Mouse (Mus musculus) MEL (cell line): Measurements from ENCODE around the gene Daam2.

Experiments
- CTCF ChIP-seq, 3 experiments: IDR thresholded peaks in 2 of 3; conservative IDR thresholded peaks in 1 of 3; 2 replicates each; pipeline ENCODE4 v1.5.1; 2011 to 2012; ENCODE audit warnings: low read length in 3 of 3, low read depth in 2 of 3, mild to moderate bottlenecking in 2 of 3, improper control_type of control experiment in 1 of 3, inconsistent platforms in 1 of 3, mixed read lengths in 1 of 3, moderate library complexity in 1 of 3; ENCODE audit not compliant: control insufficient read depth in 1 of 3, insufficient read depth in 1 of 3, poor library complexity in 1 of 3, severe bottlenecking in 1 of 3
- E2F4 ChIP-seq: IDR thresholded peaks from 2 replicates; pipeline ENCODE4 v1.6.1; 2011; ENCODE audit warnings: low read depth, low read length, improper control_type of control experiment, borderline replicate concordance
- ELF1 ChIP-seq: IDR thresholded peaks from 2 replicates; pipeline ENCODE4 v1.6.1; 2014; ENCODE audit warnings: low read depth, mild to moderate bottlenecking, inconsistent platforms, low read length, improper control_type of control experiment, moderate library complexity
- EP300 ChIP-seq, 2 experiments: IDR thresholded peaks; 2 replicates each; pipeline ENCODE4 v1.6.1; 2011; ENCODE audit warnings: improper control_type of control experiment in 2 of 2, low read length in 2 of 2, low read depth in 1 of 2, mild to moderate bottlenecking in 1 of 2
- GATA1 ChIP-seq: IDR thresholded peaks from 2 replicates; pipeline ENCODE4 v1.6.1; 2011; ENCODE audit warnings: low read depth, low read length, improper control_type of control experiment
- MAFK ChIP-seq: IDR thresholded peaks from 2 replicates; pipeline ENCODE4 v1.6.1; 2011; ENCODE audit warnings: low read depth, mild to moderate bottlenecking, low read length, improper control_type of control experiment, borderline replicate concordance
- POLR2A ChIP-seq, 2 experiments: IDR thresholded peaks; 2 replicates each; pipeline ENCODE4 v1.6.1; 2011 to 2012; ENCODE audit warnings: low read length in 2 of 2, mild to moderate bottlenecking in 2 of 2, control low read depth in 1 of 2, improper control_type of control experiment in 1 of 2, low read depth in 1 of 2, moderate library complexity in 1 of 2; ENCODE audit not compliant: control insufficient read depth in 1 of 2, insufficient read depth in 1 of 2, poor library complexity in 1 of 2
- SIN3A ChIP-seq: IDR thresholded peaks from 2 replicates; pipeline ENCODE4 v1.6.1; 2012; ENCODE audit warnings: low read length, improper control_type of control experiment, inconsistent platforms
- TCF12 ChIP-seq: IDR thresholded peaks from 2 replicates; pipeline ENCODE4 v1.6.1; 2014; ENCODE audit warnings: low read depth, mild to moderate bottlenecking, inconsistent platforms, low read length, improper control_type of control experiment, moderate library complexity
- USF2 ChIP-seq, 2 experiments: IDR thresholded peaks; 2 replicates each; pipeline ENCODE4 v1.6.1; 2011 to 2012; ENCODE audit warnings: improper control_type of control experiment in 2 of 2, low read length in 2 of 2, borderline replicate concordance in 1 of 2, inconsistent platforms in 1 of 2, low read depth in 1 of 2, mild to moderate bottlenecking in 1 of 2; ENCODE audit not compliant: insufficient read depth in 1 of 2
- ZMIZ1 ChIP-seq: IDR thresholded peaks from 2 replicates; pipeline ENCODE4 v1.6.1; 2012; ENCODE audit warnings: low read depth, mild to moderate bottlenecking, inconsistent platforms, low read length, improper control_type of control experiment, moderate library complexity
- ZNF384 ChIP-seq: IDR thresholded peaks from 2 replicates; pipeline ENCODE4 v1.6.1; 2012; ENCODE audit warnings: low read depth, mild to moderate bottlenecking, inconsistent platforms, low read length, improper control_type of control experiment

DNA sequence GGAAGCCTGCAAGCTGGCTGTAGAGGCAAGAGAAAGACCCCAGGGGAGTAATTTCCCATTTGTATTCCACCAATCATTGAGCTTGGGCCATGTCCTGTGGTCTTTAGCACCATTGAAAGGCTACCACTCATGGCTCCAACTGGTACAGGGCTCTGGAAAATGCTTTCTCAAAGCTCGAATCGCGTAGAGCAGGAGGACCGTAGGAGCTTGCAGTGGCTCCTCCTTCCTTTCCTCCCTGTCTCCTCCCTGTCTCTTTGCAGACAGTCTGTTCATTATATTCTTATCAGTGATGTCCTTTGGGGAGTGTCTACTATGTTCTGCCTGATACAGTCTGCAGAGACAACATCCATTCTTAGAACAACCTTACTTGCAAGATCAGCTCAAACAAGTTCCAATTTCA, 18.7 kb downstream of the Daam2 start:
- TF ChIP-seq ELF1 = no peak
- TF ChIP-seq GATA1 = no peak
- TF ChIP-seq MAFK = no peak
- TF ChIP-seq ZMIZ1 = no peak
- TF ChIP-seq USF2 (IDR thresholded peaks at IDR 0.05; ENCODE audit: borderline replicate concordance in 1 of 2, insufficient read depth in 1 of 2, low read depth in 1 of 2, low read length in 2 of 2) = no peak
- TF ChIP-seq TCF12 = no peak
- TF ChIP-seq SIN3A = no peak
- TF ChIP-seq CTCF (IDR thresholded peaks at IDR 0.05 in 2 of 3, conservative IDR thresholded peaks at IDR 0.05 in 1 of 3; ENCODE audit: control insufficient read depth in 1 of 3, insufficient read depth in 1 of 3, low read depth in 2 of 3, low read length in 3 of 3, poor library complexity in 1 of 3, severe bottlenecking in 1 of 3) = no peak
- TF ChIP-seq ZNF384 = no peak
- TF ChIP-seq EP300 (IDR thresholded peaks at IDR 0.05; ENCODE audit: low read depth in 1 of 2, low read length in 2 of 2) = no peak
- no peak for TF ChIP-seq POLR2A (IDR thresholded peaks at IDR 0.05; ENCODE audit: control insufficient read depth in 1 of 2, insufficient read depth in 1 of 2, low read depth in 1 of 2, low read length in 2 of 2, poor library complexity in 1 of 2)
- no peak for TF ChIP-seq E2F4
